Mouse (Mus musculus) liver, postnatal 0 days (tissue): Measurements from ENCODE around the gene Ctse. TPM values are rescaled to one million over a fixed set of nuclear protein-coding genes. Genes with fewer than 3 reads are reported as not detected.

Experiments
- ATAC-seq: fragments of 200-750 bp; cut with Nextera tagmentation; 2 replicates; pipeline ENCODE4 v1.8.0; 2017; ENCODE audit warnings: mild to moderate bottlenecking, moderate library complexity
- DNase-seq: peaks from one replicate; pipeline ENCODE4 v3.0.0-alpha.2; 2016
- H3K27ac ChIP-seq: fragments of 300-500 bp; sonication (generic); 2 replicates; pipeline ENCODE4 v1.5.1; 2014; ENCODE audit warnings: antibody characterized with exemption, moderate library complexity, mild to moderate bottlenecking, low read depth
- H3K27me3 ChIP-seq: fragments of 300-500 bp; sonication (generic); 2 replicates; pipeline ENCODE4 v1.6.1; 2014; ENCODE audit warnings: low read length, control low read depth, mixed read lengths; ENCODE audit not compliant: insufficient read depth
- H3K36me3 ChIP-seq: fragments of 300-500 bp; sonication (generic); replicated peaks from 2 replicates; pipeline ENCODE4 v1.6.1; 2014; ENCODE audit warnings: mild to moderate bottlenecking, control low read depth, low read length, moderate library complexity, mixed read lengths; ENCODE audit not compliant: insufficient read depth
- H3K4me1 ChIP-seq: fragments of 300-500 bp; sonication (generic); 2 replicates; pipeline ENCODE4 v1.6.1; 2014; ENCODE audit warnings: antibody characterized with exemption, mild to moderate bottlenecking, control low read depth; ENCODE audit not compliant: insufficient read depth
- H3K4me2 ChIP-seq: fragments of 300-500 bp; sonication (generic); 2 replicates; pipeline ENCODE4 v1.6.1; 2014; ENCODE audit warnings: low read depth, mild to moderate bottlenecking, low read length, moderate library complexity, mixed read lengths
- H3K4me3 ChIP-seq: fragments of 300-500 bp; sonication (generic); 2 replicates; pipeline ENCODE4 v1.5.1; 2014; ENCODE audit warnings: low read depth, low read length
- H3K9ac ChIP-seq: fragments of 300-500 bp; sonication (generic); replicated peaks from 2 replicates; pipeline ENCODE4 v1.6.1; 2014; ENCODE audit warnings: mild to moderate bottlenecking, moderate library complexity
- H3K9me3 ChIP-seq: fragments of 300-500 bp; sonication (generic); 2 replicates; pipeline ENCODE4 v1.6.1; 2016; ENCODE audit warnings: mild to moderate bottlenecking, control low read depth, low read length, mixed read lengths
- CTCF ChIP-seq: sonication (generic); IDR thresholded peaks from 2 replicates; pipeline ENCODE4 v1.5.1; 2016; ENCODE audit warnings: antibody characterized with exemption, low read depth
- EP300 ChIP-seq: IDR thresholded peaks from 2 replicates; pipeline ENCODE4 v1.6.1; 2016; ENCODE audit warnings: antibody characterized with exemption, low read depth, mild to moderate bottlenecking
- WGBS: fragments of 180-500 bp; shearing (Covaris S2); extraction: QIAGEN DNeasy Blood & Tissue Kit; methylation state at CpG from one replicate; pipeline ENCODE4 v1.1.7; 2014; ENCODE audit not compliant: insufficient replicate concordance; 5-methylcytosine and 5-hydroxymethylcytosine counted together
- polyA plus RNA-seq: library from polyadenylated mRNA; unstranded; fragments of >200 nt; fragmentation: Nextera tagmentation; extraction: Ambion mirVana; gene quantifications from 2 replicates; pipeline ENCODE4 v1.2.1, GENCODE M21; 2015

The Ctse gene
- polyA plus RNA-seq, 1 experiment from 2014 or later = 69.2 TPM

DNA sequence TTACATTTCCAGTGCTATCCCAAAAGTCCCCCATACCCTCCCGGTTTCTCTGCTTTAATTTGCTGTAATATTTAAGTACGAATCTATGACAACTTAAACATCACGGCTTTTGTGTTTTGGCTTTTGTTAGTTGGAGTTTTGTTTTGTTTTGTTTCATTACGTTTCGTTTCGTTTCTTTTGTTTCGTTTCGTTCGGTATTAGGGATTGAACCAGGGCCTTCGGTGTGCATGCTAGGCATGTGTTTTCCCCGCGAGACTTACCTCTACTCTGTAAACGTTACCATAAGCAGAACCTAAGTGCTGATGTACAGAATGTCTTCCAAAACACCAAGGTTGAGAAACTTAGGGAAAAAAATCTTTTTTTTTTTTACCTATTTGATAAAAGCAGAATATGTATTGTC lies 3.5 kb downstream of the Ctse start:
- no peak for TF ChIP-seq CTCF
- no peak for TF ChIP-seq EP300
- Histone ChIP-seq H3K9me3 (no peaks in the 10 kb centered on the region), H3K4me3 (no peak overlapping the region), H3K27ac (no peak overlapping the region), H3K36me3 (no peaks in the 10 kb centered on the region), H3K27me3 (no peaks in the 10 kb centered on the region), H3K4me1 (peaks cover 4% of the 10 kb centered on the region; the same call in 1 of the 2 replicates), H3K4me2 (no peak overlapping the region), H3K9ac (no peak overlapping the region)
- no peak for DNase-seq
- no peak for ATAC-seq
- WGBS = 96% methylated on average over 13 of the region's 13 CpGs

DNA sequence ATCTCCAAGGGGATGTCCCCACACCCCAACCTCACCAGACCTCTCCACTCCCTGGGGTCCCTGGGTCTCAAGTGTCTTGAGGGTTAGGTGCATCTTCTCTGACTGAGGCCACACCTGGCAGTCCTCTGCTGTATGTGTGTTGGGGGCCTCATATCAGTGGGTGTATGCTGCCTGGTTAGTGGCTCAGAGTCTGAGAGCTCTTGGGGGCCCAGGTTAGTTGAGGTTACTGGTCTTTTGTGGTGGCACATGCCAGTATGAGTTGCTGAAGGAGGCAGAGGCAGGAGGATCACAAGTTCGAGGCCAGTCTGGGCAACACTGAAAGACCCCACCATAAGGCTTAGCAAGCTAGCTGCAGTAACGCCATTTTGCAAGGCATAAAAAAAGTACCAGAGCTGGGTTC lies 4.1 kb downstream of the Ctse start:
- TF ChIP-seq EP300 (no peak), CTCF (no peak)
- Histone ChIP-seq H3K36me3 (no peaks in the 10 kb centered on the region), H3K9me3 (no peaks in the 10 kb centered on the region), H3K27ac (no peak overlapping the region), H3K4me2 (no peak overlapping the region), H3K4me1 (peaks cover 4% of the 10 kb centered on the region; the same call in 1 of the 2 replicates), H3K27me3 (no peaks in the 10 kb centered on the region), H3K4me3 (no peak overlapping the region), H3K9ac (no peak overlapping the region)
- 80% methylated on average over 2 of the region's 2 CpGs for WGBS
- DNase-seq = no peak
- no peak for ATAC-seq

DNA sequence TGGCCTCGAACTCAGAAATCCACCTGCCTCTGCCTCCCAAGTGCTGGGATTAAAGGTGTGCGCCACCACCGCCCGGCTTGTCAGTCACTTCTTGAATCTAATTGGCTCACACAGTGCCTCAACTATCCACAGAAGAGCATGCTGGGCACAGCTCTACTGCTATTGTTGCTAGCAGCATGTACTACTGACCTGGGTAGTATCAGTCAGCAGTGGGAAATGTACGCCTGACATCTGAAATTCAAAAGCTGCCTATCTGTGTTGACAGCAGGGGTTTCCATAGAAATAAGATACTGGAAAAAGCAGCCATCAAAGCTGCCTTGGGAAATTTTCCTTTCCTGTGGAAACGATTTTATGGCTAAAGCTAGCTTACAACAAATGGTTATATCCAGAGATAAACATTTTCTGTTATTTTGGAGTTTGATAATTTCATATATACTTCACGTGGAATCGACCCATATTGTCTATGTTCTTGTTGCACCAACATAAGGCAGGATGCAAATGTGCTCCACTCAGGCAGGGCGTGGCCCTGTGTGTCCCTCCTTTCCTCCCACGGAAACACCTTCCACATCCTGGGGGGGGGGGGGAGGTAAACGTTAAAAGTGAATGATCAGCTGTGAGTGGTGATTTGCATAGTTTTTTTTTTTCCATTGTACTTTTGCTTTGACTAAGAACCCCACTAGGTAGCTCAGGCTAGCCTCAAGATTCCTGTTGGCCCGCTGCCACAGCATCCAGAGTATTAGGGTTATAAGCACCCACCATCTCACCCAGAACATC lies 14.8 kb downstream of the Ctse start:
- no peak overlapping the region for H3K4me2 ChIP-seq
- no peak for ATAC-seq
- no peak for TF ChIP-seq EP300
- H3K9me3 ChIP-seq = no peaks in the 10 kb centered on the region
- H3K4me1 ChIP-seq = no peaks in the 10 kb centered on the region
- H3K9ac ChIP-seq = no peak overlapping the region
- DNase-seq = no peak
- 72% methylated on average over 12 of the region's 12 CpGs for WGBS
- no peaks in the 10 kb centered on the region for H3K27me3 ChIP-seq
- no peak overlapping the region for H3K27ac ChIP-seq
- H3K4me3 ChIP-seq = no peak overlapping the region
- no peaks in the 10 kb centered on the region for H3K36me3 ChIP-seq

DNA sequence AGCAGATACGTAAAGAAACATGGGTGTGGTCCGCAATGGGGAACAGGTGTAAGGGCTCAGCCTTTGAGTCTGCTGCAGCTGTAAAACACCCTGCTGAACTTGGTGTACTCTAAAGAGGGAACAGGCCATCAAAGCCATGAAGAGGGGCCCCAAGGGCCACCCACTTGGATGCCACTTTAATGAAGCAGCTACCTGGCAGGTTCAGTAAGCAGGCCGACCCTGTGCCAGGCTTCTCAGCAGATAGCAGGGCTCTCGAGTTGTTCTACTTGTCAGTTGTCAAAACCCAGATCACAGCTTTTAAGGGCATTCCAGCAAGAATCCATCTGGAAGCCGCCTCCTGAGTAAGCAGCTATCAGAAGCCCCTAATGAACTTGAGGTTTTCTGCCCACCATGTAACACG lies 17.5 kb downstream of the Ctse start:
- ATAC-seq (no peak), DNase-seq (no peak)
- TF ChIP-seq EP300 = no peak
- H3K36me3 ChIP-seq = no peaks in the 10 kb centered on the region
- 81% methylated on average over 6 of the region's 6 CpGs for WGBS
- no peak overlapping the region for H3K27ac ChIP-seq
- H3K4me3 ChIP-seq = no peak overlapping the region
- H3K9me3 ChIP-seq = no peaks in the 10 kb centered on the region
- no peak overlapping the region for H3K9ac ChIP-seq
- peaks cover 10% of the 10 kb centered on the region for H3K4me1 ChIP-seq
- no peaks in the 10 kb centered on the region for H3K27me3 ChIP-seq
- no peak overlapping the region for H3K4me2 ChIP-seq

DNA sequence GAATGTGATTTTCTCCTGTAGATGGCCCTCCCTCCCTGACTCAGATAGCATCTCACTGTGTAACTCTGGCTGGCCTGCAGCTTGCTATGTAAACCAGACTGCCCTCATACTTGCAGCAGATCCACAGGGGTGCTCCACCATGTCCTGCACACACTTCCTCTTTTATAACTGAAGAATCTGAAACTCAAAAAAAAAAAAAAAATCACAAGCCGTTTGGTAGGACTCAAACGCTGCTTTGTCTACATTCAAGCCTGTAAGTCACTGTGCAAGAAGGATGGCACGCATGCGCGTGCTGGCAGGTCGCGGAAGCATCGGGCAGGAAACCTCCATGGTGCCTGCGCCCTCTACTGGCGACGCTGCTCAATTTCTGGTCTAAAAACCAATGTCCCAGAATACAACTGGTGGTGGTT lies 19.8 kb downstream of the Ctse start:
- Histone ChIP-seq H3K4me1 (peaks cover 17% of the 10 kb centered on the region), H3K4me2 (0 out of 2 replicates have a peak overlapping the region, but pooled peaks have one; percentile 3), H3K9ac (no peak overlapping the region), H3K27me3 (no peaks in the 10 kb centered on the region), H3K4me3 (no peak overlapping the region), H3K9me3 (no peaks in the 10 kb centered on the region), H3K36me3 (no peaks in the 10 kb centered on the region), H3K27ac (peak overlapping the region; percentile 2; the same call in 1 of the 2 replicates)
- ATAC-seq = peak; percentile 79
- 0% methylated on average over 11 of the region's 11 CpGs for WGBS
- peak; percentile 93 for DNase-seq
- TF ChIP-seq EP300 = no peak
- TF ChIP-seq CTCF = peak; percentile 97

DNA sequence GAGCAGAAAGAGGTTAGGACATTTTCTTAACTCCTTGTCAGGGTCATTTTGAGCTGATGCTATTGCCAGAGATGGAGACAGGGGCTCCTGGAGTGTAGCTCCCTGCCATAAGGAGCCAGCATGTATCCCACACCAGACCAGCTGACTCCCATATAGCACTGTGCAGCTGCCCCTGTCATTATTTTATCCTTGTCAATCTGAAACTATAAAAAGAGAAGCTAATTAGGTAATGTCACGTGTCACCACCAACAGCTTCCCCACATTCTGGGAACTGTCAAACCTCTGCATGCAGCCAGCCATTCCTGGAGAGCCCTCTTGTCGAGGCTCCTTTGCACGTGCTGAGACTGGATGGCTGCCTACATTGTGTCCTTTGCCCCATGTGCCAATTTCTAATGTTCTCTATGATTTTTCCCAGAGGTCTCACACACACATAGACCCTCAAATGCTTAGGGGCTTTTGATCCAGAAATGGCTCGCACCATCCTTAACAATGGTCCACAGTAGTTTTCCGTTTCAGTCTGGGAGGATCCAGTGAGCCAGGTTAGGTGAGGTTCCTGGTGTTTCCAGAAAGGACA lies 21.5 kb downstream of the Ctse start:
- DNase-seq = no peak
- Histone ChIP-seq H3K9ac (no peak overlapping the region), H3K27ac (no peak overlapping the region), H3K4me1 (peaks cover 20% of the 10 kb centered on the region), H3K4me2 (no peak overlapping the region), H3K4me3 (no peak overlapping the region), H3K9me3 (no peaks in the 10 kb centered on the region), H3K27me3 (no peaks in the 10 kb centered on the region), H3K36me3 (no peaks in the 10 kb centered on the region)
- no peak for TF ChIP-seq CTCF
- TF ChIP-seq EP300 = no peak
- no peak for ATAC-seq
- 74% methylated on average over 5 of the region's 5 CpGs for WGBS
